Mouse (Mus musculus) heart, embryonic 13.5 days (tissue): ENCODE results near the gene Dcaf5. TPM values are rescaled to one million over a fixed set of nuclear protein-coding genes. Genes with fewer than 3 reads are reported as not detected.

ENCODE experiments used
- ATAC-seq: fragments of 200-750 bp; cut with Nextera tagmentation; 2 replicates; pipeline ENCODE4 v1.8.0; 2017; ENCODE audit warnings: moderate TSS enrichment; ENCODE audit not compliant: insufficient number of reproducible peaks, low FRiP score, low TSS enrichment; ENCODE audit errors: extremely low read depth
- H3K27ac ChIP-seq: fragments of 300-500 bp; sonication (generic); replicated peaks from 2 replicates; pipeline ENCODE4 v1.5.1; 2015; ENCODE audit warnings: moderate library complexity, mild to moderate bottlenecking, inconsistent platforms
- H3K27me3 ChIP-seq: fragments of 300-500 bp; sonication (generic); replicated peaks from 2 replicates; pipeline ENCODE4 v1.6.1; 2015; ENCODE audit warnings: mild to moderate bottlenecking, inconsistent platforms
- H3K36me3 ChIP-seq: fragments of 300-500 bp; sonication (generic); 2 replicates; pipeline ENCODE4 v1.6.1; 2015; ENCODE audit warnings: mild to moderate bottlenecking, inconsistent platforms
- H3K4me1 ChIP-seq: fragments of 300-500 bp; sonication (generic); 2 replicates; pipeline ENCODE4 v1.6.1; 2015; ENCODE audit warnings: inconsistent platforms
- H3K4me2 ChIP-seq: fragments of 300-500 bp; sonication (generic); 2 replicates; pipeline ENCODE4 v1.6.1; 2015; ENCODE audit warnings: inconsistent platforms, mild to moderate bottlenecking, moderate library complexity
- H3K4me3 ChIP-seq: fragments of 300-500 bp; sonication (generic); 2 replicates; pipeline ENCODE4 v1.5.1; 2015; ENCODE audit warnings: moderate library complexity, mild to moderate bottlenecking, inconsistent platforms
- H3K9ac ChIP-seq: fragments of 300-500 bp; sonication (generic); 2 replicates; pipeline ENCODE4 v1.6.1; 2015; ENCODE audit warnings: inconsistent platforms, mild to moderate bottlenecking, moderate library complexity
- H3K9me3 ChIP-seq: fragments of 300-500 bp; sonication (generic); 2 replicates; pipeline ENCODE4 v1.6.1; 2016; ENCODE audit warnings: inconsistent platforms
- WGBS: fragments of 180-500 bp; shearing (Covaris S2); methylation state at CpG from one replicate; pipeline ENCODE4 v1.1.7; 2015; ENCODE audit warnings: mixed read lengths; 5-methylcytosine and 5-hydroxymethylcytosine counted together
- polyA plus RNA-seq: library from polyadenylated mRNA; unstranded; fragments of >200 nt; fragmentation: Nextera tagmentation; extraction: Ambion mirVana; gene quantifications from 2 replicates; pipeline ENCODE4 v1.2.1, GENCODE M21; 2015

Gene Dcaf5
- polyA plus RNA-seq, 1 experiment from 2014 or later, result 9.2 TPM

DNA sequence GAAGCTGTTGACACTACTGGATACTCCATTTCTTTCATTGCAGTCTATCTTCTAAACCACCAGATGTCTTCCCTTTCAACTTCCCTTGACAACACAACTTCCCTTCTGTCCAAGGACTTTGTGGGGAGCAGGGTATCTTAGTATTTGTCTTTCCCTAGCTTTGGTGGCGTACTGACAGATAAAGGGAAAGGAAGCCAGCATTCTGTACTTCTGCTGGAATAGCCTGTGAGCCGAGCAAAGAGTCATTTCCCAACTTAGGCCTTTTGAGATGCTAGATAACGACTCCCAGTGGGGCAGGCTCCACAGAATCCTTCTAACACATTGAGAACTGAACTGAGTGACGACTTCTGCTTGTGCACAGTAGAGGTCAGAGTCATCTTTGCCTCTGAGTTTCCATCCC is 102.2 kb downstream of the Dcaf5 start:
- 31% methylated on average over 4 of the region's 4 CpGs for WGBS
- ATAC-seq, result no peak
- Histone ChIP-seq H3K9ac (no peak overlapping the region), H3K4me1 (peaks cover 70% of the 10 kb centered on the region), H3K27ac (peak overlapping the region; percentile 63), H3K27me3 (no peaks in the 10 kb centered on the region), H3K4me2 (no peak overlapping the region), H3K9me3 (no peaks in the 10 kb centered on the region), H3K4me3 (no peak overlapping the region), H3K36me3 (peaks cover 35% of the 10 kb centered on the region)

DNA sequence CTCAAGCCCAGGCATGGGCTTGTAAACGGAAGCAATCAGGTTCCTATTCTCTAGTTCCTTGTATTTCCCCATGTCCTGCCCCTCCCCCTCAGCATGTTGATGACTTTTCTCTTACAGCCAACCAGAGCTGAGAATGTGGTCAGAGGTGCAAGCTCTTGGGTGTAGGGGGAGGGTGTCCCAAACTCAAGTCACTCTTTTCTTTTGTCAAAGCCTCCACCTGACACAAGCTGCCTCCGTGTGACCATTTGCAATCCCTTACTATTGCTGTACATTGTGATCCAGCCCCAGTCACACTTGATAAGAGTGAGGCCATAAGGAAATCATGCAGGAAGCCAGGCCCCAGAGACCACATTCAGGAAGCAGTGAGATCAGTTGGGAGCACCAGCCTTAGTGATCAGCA is 104.8 kb downstream of the Dcaf5 start:
- Histone ChIP-seq H3K9me3 (no peaks in the 10 kb centered on the region), H3K27ac (peak overlapping the region; percentile 62), H3K4me3 (no peak overlapping the region), H3K9ac (0 out of 2 replicates have a peak overlapping the region, but pooled peaks have one; percentile 14), H3K27me3 (no peaks in the 10 kb centered on the region), H3K4me2 (no peak overlapping the region), H3K4me1 (peaks cover 65% of the 10 kb centered on the region), H3K36me3 (peaks cover 10% of the 10 kb centered on the region)
- ATAC-seq, result no peak
- 19% methylated on average over 2 of the region's 2 CpGs for WGBS

DNA sequence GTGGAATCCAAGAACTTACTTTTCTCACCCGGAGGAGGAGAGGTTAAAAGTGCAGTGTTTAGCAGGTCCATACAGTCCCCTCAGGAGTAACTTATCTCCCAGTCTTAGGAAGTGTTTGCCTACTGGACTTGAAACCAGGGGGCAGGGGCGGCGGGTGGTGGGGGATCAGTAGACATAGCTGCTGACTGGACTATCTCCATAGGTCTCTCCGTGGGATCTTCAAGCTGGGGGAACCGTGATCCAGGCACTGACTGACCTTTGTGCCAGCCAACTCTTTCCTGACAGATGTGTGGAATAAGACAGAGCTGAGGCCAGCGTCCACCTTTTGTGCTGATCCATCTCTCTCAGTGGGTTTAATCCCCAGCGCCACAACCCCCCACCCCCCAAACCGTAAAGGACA is 105.6 kb downstream of the Dcaf5 start:
- no peak for ATAC-seq
- Histone ChIP-seq H3K36me3 (peaks cover 9% of the 10 kb centered on the region), H3K4me2 (no peak overlapping the region), H3K27ac (no peak overlapping the region), H3K27me3 (no peaks in the 10 kb centered on the region), H3K4me1 (peaks cover 67% of the 10 kb centered on the region), H3K4me3 (no peak overlapping the region), H3K9ac (no peak overlapping the region), H3K9me3 (no peaks in the 10 kb centered on the region)
- 73% methylated on average over 8 of the region's 8 CpGs for WGBS

DNA sequence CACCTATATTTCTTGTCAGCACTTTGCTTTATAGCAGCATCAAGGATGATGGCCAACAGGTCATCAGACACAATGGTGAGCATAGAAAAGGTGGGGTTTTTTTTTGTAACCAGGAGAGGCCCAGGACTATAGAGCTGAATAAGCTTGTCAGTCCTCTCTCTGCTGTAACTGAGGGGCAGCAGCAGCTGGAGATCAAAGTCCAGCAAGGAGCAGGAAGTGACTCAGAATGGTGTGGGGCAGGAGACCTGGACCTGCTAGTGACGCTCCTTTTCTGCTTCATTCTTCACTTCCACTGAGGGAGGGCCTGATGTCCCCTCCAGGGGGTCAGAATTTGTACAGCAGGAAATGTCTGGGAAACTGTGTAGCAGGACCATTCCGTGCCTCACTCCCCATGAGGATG is 106.8 kb downstream of the Dcaf5 start:
- H3K27me3 ChIP-seq, result no peaks in the 10 kb centered on the region
- H3K36me3 ChIP-seq, result no peaks in the 10 kb centered on the region
- ATAC-seq, result no peak
- 47% methylated on average over 2 of the region's 2 CpGs for WGBS
- H3K9me3 ChIP-seq, result no peaks in the 10 kb centered on the region
- H3K4me2 ChIP-seq, result no peak overlapping the region
- no peak overlapping the region for H3K27ac ChIP-seq
- peaks cover 68% of the 10 kb centered on the region for H3K4me1 ChIP-seq
- H3K4me3 ChIP-seq, result no peak overlapping the region
- no peak overlapping the region for H3K9ac ChIP-seq

DNA sequence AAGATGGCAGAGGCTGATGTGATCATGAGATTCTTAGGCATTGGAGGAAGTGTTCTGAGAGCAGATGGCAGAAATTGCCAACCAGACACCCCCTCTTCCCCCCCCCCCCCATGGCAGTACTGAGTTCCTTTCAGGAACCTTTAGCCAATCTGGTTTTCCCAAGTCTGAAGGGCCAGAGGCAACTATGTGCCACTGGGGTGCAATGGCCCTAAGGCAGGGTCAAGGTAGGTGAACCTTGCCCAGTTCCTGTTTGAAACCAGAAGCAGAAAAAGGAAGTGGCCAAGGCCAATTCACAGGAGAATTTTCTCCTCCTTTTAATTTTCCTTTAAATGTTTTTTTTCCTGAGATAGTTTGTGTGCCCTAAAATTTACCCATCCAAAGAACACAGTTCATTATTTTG is 110.4 kb downstream of the Dcaf5 start:
- Histone ChIP-seq H3K27me3 (no peaks in the 10 kb centered on the region), H3K4me2 (no peak overlapping the region), H3K36me3 (no peaks in the 10 kb centered on the region), H3K27ac (0 out of 2 replicates have a peak overlapping the region, but pooled peaks have one; percentile 20), H3K4me3 (no peak overlapping the region), H3K9ac (no peak overlapping the region), H3K9me3 (no peaks in the 10 kb centered on the region), H3K4me1 (peaks cover 50% of the 10 kb centered on the region)
- ATAC-seq, result no peak

DNA sequence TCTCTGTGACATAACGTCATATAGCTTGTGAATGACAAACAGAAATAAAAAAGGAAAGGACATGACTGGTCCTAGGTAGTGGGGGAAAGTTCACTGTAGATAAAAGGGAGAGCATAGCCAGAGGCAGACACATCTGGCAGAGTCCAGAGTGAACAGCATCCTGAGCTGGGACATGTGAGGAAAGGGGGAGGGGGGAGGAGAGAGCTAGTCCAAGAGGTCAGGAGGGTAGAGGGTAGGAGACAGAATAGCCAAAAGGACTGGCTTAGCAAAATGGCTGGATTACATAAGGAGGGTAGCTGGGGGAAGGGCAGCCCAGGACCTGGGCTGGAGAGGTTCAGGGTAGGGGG is 111.6 kb downstream of the Dcaf5 start:
- Histone ChIP-seq H3K9ac (no peak overlapping the region), H3K4me3 (no peak overlapping the region), H3K27ac (peak overlapping the region; percentile 2), H3K27me3 (no peaks in the 10 kb centered on the region), H3K9me3 (no peaks in the 10 kb centered on the region), H3K4me2 (peak overlapping the region; percentile 53; the same call in 1 of the 2 replicates), H3K36me3 (no peaks in the 10 kb centered on the region), H3K4me1 (peaks cover 40% of the 10 kb centered on the region)
- WGBS, result 15% methylated on average over 1 of the region's 1 CpGs
- ATAC-seq, result no peak; the same call in 1 of the 2 replicates

DNA sequence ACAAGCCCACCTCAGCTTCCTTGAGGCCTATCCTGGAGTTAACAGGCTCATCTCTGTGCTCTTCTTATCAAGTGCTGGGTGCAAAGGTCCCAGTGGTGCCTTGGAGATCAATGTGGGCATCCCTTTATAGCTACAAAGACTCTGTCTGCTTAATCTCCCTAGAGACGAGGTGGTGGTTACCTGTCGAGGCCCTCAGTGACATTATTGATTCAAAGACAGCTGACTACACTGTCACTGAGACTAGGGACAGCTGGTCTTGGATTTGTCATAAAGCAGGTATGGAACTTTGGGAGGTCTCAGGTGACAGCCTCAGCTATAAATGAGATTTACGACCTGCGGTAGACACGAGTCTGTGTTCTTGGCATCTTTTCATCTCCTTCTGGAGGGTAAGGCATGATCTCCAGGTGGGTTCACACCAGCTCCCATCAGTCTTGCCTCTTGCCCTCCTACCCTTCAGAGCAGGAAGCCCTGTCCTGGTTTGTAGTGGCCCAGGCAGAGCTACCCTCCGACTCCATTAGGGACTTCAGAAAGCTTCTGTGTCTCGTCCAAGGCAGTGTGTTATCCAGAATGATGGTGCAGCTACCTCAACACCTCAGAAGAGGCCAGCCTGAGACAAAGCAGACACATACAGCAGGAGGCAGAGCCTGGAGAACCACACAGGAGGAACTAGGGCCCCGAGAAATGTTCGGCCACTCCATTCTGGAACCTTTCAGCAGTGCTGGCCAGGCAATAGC is 112.2 kb downstream of the Dcaf5 start:
- H3K9ac ChIP-seq, result no peak overlapping the region
- peak overlapping the region; percentile 2 for H3K27ac ChIP-seq
- peaks cover 34% of the 10 kb centered on the region for H3K4me1 ChIP-seq
- no peaks in the 10 kb centered on the region for H3K36me3 ChIP-seq
- H3K4me2 ChIP-seq, result peak overlapping the region; percentile 53; the same call in 1 of the 2 replicates
- no peaks in the 10 kb centered on the region for H3K27me3 ChIP-seq
- 41% methylated on average over 9 of the region's 9 CpGs for WGBS
- H3K4me3 ChIP-seq, result no peak overlapping the region
- peak; percentile 5; the same call in 1 of the 2 replicates for ATAC-seq
- no peaks in the 10 kb centered on the region for H3K9me3 ChIP-seq

DNA sequence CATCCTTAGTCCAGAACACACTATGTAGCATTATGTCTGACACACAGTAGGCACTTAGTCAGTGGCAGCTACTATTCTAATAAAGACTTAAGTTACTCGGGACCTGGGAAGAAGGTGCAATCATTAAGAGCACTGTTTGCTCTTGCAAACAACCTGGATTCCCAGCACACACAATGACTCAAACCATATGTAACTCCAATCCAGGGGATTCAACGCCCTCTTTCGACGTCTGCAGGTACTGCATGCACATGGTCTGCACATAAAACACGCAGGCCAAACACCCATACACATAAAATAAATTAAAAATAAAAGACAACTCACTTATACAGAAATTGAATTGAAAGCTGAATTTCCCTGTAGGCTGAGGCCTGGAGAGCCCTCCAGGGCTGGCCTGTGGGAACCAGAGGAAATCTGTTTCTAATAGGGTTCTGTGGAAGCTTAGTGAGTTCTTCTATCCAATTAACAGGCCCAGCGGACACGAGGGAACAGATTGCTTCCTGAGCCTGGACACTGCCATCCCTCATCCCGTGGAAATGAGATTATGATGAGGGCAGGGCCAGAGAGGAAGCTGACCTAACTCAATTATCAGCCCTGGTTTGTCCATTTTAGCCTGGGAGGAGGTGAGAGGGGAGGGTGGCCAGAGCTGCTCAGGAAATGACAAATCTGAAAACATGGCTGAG is 112.9 kb downstream of the Dcaf5 start:
- no peaks in the 10 kb centered on the region for H3K27me3 ChIP-seq
- H3K4me2 ChIP-seq, result no peak overlapping the region
- no peaks in the 10 kb centered on the region for H3K9me3 ChIP-seq
- no peak overlapping the region for H3K9ac ChIP-seq
- H3K4me1 ChIP-seq, result peaks cover 40% of the 10 kb centered on the region
- no peak overlapping the region for H3K4me3 ChIP-seq
- H3K27ac ChIP-seq, result no peak overlapping the region
- ATAC-seq, result no peak
- no peaks in the 10 kb centered on the region for H3K36me3 ChIP-seq
- 60% methylated on average over 8 of the region's 8 CpGs for WGBS

DNA sequence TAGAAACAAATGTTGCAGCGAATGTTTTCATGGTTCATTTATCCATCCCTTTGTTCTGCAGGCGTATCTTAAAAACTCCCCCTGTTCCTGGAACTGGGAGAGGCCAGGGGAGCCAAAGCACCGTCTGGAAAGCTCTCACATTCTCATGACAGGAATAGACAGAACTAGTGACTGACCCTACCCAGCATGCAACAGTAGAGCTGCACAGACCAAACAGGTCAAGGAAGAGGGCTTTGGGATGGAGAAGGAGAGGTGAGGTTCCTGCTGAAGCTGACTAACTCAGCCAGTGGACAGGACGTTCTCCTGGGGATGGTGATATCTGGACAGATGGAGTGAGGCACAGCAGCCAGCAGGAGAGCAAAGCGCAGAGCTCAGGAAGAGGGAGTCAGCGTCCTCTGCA is 113.9 kb downstream of the Dcaf5 start:
- Histone ChIP-seq H3K27me3 (no peaks in the 10 kb centered on the region), H3K9ac (no peak overlapping the region), H3K4me3 (no peak overlapping the region), H3K9me3 (no peaks in the 10 kb centered on the region), H3K36me3 (no peaks in the 10 kb centered on the region), H3K4me2 (no peak overlapping the region), H3K4me1 (peaks cover 40% of the 10 kb centered on the region), H3K27ac (no peak overlapping the region)
- WGBS, result 63% methylated on average over 6 of the region's 6 CpGs
- no peak for ATAC-seq

DNA sequence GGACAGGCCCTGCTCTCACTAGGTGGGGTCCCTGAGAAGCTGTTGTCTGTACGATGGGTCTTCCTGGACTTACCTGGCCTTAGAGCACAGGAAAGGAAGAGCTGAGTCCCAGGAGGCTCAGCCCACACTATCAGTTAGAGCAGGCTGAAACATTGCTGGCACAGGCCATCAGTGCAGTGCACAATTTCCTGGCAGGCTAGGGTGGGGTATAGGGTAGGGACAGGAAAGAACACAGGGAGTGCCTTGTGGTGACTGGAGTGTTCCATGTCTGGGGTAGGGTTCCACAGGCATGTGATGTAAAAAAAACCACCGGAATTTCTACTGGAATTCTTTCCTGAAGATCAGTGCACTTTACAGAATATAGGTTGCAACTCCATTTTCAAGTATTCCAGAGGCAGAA is 117.3 kb downstream of the Dcaf5 start:
- WGBS, result 64% methylated on average over 2 of the region's 2 CpGs
- H3K36me3 ChIP-seq, result no peaks in the 10 kb centered on the region
- H3K9ac ChIP-seq, result no peak overlapping the region
- H3K27ac ChIP-seq, result peak overlapping the region; percentile 53; the same call in 1 of the 2 replicates
- peak; percentile 14; the same call in 1 of the 2 replicates for ATAC-seq
- H3K4me1 ChIP-seq, result peaks cover 22% of the 10 kb centered on the region
- no peaks in the 10 kb centered on the region for H3K27me3 ChIP-seq
- H3K4me2 ChIP-seq, result no peak overlapping the region
- no peak overlapping the region for H3K4me3 ChIP-seq
- H3K9me3 ChIP-seq, result no peaks in the 10 kb centered on the region

DNA sequence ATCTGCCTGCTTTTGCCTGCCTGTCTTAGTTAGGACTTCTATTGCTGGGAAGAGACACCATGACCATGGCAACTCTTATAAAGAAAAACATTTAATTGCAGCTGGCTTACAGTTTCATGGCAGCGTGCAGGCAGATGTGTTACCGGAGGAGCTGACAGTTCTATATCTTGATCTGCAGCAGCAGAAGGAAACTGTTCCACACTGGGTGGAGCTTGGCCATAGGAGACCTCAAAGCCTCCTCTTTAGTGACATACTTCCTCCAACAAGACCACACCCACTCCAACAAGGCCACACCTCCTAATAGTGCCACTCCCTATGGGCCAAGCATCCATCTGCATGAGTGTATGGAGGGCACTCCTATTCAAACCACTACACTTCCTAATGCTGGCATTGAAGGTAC is 121.1 kb downstream of the Dcaf5 start:
- Histone ChIP-seq H3K4me3 (no peak overlapping the region), H3K9ac (no peak overlapping the region), H3K4me2 (no peak overlapping the region), H3K27me3 (no peaks in the 10 kb centered on the region), H3K27ac (no peak overlapping the region), H3K36me3 (no peaks in the 10 kb centered on the region), H3K9me3 (no peaks in the 10 kb centered on the region), H3K4me1 (peaks cover 15% of the 10 kb centered on the region)
- WGBS, result 69% methylated on average over 2 of the region's 2 CpGs
- no peak for ATAC-seq
